Mouse (Mus musculus) fat pad, adult 2 months (tissue): ENCODE measurements around the gene Tfg.

Source experiments
- DNase-seq: peaks from one replicate; pipeline ENCODE4 v3.0.0-alpha.2; 2011; ENCODE audit warnings: low read depth, low spot score; ENCODE audit errors: extremely low read depth

The Tfg gene

GRCm38 (mm10) chr16:56646382-56647172 is 70.7 kb downstream of the Tfg start:
- DNase-seq = no peak

DNA sequence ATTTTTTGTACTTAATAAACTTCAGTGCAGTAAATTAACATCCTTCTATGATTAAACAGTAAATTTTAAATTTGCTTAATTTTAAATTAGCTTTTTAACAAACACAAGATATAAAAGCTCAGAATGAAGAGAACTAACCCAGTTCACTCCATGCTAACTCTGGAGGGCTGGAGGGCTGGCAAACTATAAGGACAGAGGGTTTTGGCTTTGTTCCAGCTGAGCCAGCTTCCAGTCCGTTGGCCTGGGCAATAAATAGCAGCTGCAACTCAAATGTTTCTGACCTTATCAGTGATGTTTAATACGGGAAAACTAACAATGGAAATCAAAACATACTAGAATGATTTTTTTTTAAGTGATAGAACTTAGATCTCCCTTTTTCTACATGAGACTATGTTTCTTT is 72.0 kb downstream of the Tfg start:
- DNase-seq = no peak
